Mouse (Mus musculus) large intestine, adult 2 months (tissue): ENCODE measurements around the gene Rnf166. TPM values are rescaled to one million over a fixed set of nuclear protein-coding genes. Genes with fewer than 3 reads are reported as not detected.

Experiments
- DNase-seq: peaks from one replicate; pipeline ENCODE4 v3.0.0-alpha.2; 2012; ENCODE audit warnings: low read depth, low spot score
- WGBS: fragments of 180-500 bp; shearing (Covaris S2); methylation state at CpG from one replicate; pipeline ENCODE4 v1.1.7; 2018; 5-methylcytosine and 5-hydroxymethylcytosine counted together
- polyA plus RNA-seq: library from polyadenylated mRNA; depleted of rRNA; stranded (reverse); fragments of >200 nt; gene quantifications from 2 replicates; pipeline ENCODE4 v1.2.3, GENCODE M21; 2012; rRNA removed

Gene Rnf166
- 49.6 and 52.5 TPM in 2 replicates for polyA plus RNA-seq

- peak; percentile 32 for DNase-seq
- WGBS = under 1% methylated on average over 82 of the region's 103 CpGs
Measured at GRCm38 (mm10) chr8:122475580-122476320, at the start of gene Rnf166, which contains the start of gene Ctu2. Gene Rnf166, minus strand, starts transcription at chr8:122476064. Gene Ctu2, plus strand, starts transcription at chr8:122476143.

- no peak for DNase-seq
- WGBS = 76% methylated on average over 6 of the region's 6 CpGs
Measured at GRCm38 (mm10) chr8:122525004-122525403, 49.1 kb upstream of the Rnf166 start.

DNA sequence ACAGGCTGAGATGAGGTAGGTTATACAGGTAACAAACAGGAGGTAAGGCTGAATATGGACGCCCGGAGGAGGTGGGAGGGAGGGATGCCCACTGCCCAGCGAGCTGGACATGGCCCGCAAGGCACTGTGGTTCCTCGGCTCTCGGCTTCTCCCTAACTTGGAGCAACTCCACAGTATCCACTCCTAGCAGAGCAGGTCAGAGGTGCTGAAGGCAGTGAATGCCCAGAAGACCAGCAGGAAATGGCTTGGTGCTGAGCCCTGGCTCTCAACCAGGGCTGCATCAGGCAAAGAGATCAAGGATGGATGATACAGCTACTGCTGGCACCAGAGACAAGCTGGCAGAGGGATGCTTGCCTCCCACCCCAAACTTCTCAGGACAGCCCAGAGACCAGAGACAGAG lies 48.6 kb upstream of the Rnf166 start:
- 44% methylated on average over 6 of the region's 6 CpGs for whole genome bisulfite sequencing
- no peak for DNase-seq

- 15% methylated on average over 23 of the region's 23 CpGs for WGBS
- peak; percentile 8 for DNase-seq
Measured at GRCm38 (mm10) chr8:122523652-122524360, 47.9 kb upstream of the Rnf166 start.

DNA sequence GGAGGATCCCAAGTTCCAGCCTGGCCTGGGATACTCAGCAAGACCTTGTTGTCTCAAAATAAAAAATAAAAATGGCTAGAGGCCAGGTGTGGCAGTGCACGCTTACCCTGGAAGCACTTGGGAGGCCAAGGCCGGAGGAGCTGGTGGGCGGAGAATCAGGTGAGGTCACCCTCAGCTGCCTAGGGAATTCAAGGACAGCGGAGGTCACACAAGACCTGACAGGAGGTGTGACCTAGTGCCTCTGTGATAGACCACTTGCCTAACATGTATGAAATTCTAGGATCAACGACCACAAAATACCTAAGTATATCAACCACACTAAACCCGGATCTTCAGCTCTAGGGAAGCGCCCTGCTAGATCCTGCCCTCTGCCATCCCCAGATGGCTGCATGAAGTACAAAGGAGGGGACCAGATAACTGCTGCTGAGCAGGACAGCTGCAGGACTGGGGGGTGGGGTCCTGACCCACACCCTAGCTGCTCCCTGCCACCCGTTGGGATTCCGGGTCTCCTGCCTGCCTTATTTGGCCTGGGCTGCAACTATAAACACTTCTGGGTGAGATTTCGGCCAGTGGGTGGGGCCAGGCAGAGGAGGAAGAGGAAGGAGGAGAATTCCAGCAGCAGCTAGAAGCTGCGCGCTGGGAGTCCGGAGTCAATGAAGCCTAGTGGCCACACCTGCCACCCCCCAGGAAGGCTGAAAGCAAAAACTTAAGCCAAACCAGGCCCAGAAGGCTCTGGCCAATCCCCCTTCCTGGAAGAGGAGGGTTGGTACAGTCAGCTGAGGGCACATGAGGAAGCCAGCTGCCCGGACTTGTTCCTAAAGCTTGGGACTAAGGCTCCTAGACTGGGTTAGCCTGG lies 47.2 kb upstream of the Rnf166 start:
- WGBS = 23% methylated on average over 14 of the region's 14 CpGs
- peak; percentile 51 for DNase-seq

GRCm38 (mm10) chr8:122520611-122521010 lies 44.7 kb upstream of the Rnf166 start:
- 87% methylated on average over 11 of the region's 11 CpGs for WGBS
- no peak for DNase-seq

GRCm38 (mm10) chr8:122517541-122518190 lies 41.8 kb upstream of the Rnf166 start:
- no peak for DNase-seq
- WGBS = 43% methylated on average over 6 of the region's 6 CpGs

- 85% methylated on average over 14 of the region's 14 CpGs for WGBS
- DNase-seq = no peak
Measured at GRCm38 (mm10) chr8:122515699-122516098, 39.8 kb upstream of the Rnf166 start.

GRCm38 (mm10) chr8:122512392-122512791 lies 36.5 kb upstream of the Rnf166 start:
- DNase-seq = no peak
- 59% methylated on average over 7 of the region's 7 CpGs for WGBS

- DNase-seq = no peak
- WGBS = 51% methylated on average over 16 of the region's 16 CpGs
Measured at GRCm38 (mm10) chr8:122511552-122511951, 35.7 kb upstream of the Rnf166 start.

GRCm38 (mm10) chr8:122500856-122501255 lies 25.0 kb upstream of the Rnf166 start:
- 27% methylated on average over 10 of the region's 10 CpGs for WGBS
- peak; percentile 32 for DNase-seq

DNA sequence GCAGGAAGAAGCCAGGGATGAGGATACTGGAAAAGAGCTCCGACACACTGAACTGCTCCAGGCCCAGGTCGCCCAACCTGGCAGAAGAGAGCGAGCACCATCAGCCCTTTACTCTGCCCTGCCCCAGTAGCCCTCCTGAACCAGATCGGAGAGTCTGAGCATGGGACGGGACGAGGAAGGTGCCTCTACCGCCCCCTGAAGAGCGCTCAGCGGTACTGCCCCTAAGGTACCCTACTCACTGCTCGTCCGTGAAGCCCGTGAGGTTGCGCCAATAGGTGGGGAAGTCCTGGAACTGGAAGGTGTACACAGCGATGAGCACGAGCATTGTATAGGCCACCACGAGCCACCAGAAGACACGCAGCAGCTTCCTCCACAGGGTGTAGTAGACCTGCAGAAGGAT lies 22.0 kb upstream of the Rnf166 start:
- 70% methylated on average over 17 of the region's 17 CpGs for WGBS
- DNase-seq = no peak

DNA sequence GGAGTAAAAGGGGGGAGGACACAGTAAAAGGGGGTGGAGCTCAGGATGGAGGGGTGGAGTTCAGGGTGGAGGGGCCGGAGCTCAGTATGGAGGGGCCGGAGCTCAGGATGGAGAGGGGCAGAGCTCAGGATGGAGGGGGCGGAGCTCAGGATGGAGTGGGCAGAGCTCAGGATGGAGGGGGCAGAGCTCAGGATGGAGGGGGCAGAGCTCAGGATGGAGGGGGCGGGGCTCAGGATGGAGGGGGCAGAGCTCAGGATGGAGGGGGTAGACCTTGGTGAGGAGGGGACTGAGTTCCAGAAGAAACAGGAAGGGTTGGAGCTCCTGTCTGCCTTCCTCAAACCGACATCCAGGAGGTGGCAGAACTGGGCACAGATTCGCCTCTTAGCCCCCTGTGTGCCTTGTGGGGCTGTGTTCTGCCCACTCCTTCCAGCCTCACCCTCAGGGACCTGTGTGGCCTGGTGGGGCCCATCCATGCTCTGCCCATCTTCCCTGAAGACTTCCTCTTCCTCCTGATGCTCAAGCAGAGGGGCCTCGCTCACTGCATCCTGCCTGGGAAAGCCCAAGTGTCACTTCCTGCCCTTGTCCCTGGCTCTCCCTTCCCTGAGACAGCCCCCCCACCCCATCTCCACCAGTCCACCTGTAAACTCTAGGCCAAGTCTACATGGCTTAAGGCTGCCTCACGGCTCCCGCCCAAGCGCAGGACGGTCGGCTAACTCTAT lies 21.3 kb upstream of the Rnf166 start:
- 90% methylated on average over 12 of the region's 12 CpGs for WGBS
- DNase-seq = no peak

DNA sequence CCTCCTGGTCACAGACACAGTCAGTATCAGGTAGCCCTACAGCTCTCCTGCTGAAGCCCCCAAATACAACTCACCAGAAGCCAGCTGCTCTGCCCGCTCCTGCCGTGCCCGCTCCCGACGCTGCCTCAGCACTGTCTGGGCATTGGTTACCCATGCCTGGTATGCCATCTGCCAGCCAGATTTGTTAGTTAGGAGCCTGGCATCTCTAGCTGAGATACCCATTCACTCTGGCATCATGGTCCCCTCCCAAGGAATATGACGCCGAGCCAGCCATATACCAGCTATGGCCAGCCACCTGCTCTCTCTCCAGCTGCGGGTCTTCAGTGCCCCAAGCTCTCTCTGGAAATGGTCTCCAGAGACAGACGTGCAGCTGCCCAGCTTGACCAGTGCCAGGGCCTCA lies 12.5 kb upstream of the Rnf166 start:
- whole genome bisulfite sequencing = 93% methylated on average over 9 of the region's 9 CpGs
- DNase-seq = no peak

GRCm38 (mm10) chr8:122484831-122485230 lies 9.0 kb upstream of the Rnf166 start:
- WGBS = 73% methylated on average over 12 of the region's 12 CpGs
- no peak for DNase-seq

DNA sequence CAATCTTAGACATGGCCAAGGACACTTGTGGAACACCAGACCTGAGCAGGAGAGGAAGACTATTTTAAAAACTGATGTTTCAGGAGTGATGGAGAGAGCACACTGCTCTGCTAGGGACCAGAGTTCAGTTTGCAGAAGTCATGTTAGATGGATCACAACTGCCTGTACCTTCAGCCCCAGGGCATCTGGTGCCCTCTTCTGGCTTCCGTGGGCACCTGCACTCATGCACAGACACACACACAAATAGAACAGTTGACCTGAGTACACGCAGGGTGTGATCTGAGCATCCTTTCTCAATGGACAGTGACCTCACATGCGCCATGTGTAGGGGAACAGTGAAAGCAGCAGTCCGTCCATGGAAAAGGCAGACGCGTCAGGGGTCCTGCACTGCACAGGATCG lies 8.0 kb upstream of the Rnf166 start:
- no peak for DNase-seq
- 96% methylated on average over 7 of the region's 7 CpGs for WGBS

GRCm38 (mm10) chr8:122482448-122482847 lies 6.6 kb upstream of the Rnf166 start:
- WGBS = 90% methylated on average over 8 of the region's 8 CpGs
- no peak for DNase-seq

GRCm38 (mm10) chr8:122474951-122475560 lies 808 bp downstream of the Rnf166 start:
- no peak for DNase-seq
- WGBS = 2% methylated on average over 16 of the region's 16 CpGs
